Mouse (Mus musculus): ENCODE data around the gene Klhdc3.

DNA sequence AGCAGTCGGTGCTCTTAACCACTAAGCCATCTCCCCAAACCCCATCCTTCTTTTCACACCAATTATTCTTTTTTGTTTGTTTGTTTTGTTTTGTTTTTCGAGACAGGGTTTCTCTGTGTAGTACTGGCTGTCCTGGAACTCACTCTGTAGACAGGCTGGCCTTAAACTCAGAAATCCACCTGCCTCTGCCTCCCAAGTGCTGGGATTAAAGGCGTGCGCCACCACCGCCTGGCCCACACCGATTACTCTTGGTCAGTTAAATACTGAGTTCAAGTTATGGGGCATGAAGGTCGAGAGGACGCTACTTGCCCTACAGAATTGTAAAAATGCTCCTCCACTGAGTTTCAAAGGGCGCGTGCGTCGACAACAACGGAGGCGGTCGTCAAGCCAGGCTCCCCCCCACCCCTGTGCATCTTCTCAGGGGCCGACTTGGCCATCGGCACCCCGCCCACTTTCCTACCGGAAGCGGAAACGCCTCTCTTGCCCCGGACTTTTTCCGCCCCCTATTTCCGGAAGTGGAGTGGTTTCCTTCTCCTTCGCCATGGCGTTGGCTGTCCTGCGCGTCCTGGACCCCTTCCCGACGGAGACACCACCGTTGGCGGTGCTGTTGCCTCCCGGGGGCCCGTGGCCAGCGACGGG lies 30.4 kb upstream of the Klhdc3 start, which contains the start of gene Pex6:
- peak; percentile 25; the same call in 1 of the 2 replicates for TF ChIP-seq CTCF (IDR thresholded peaks at IDR 0.05; ENCODE audit: low read depth)
- no peak for TF ChIP-seq EP300 (optimal IDR thresholded peaks at IDR 0.05)

All from stomach, postnatal 0 days (tissue).